Mouse (Mus musculus): ENCODE results near the gene Sycp2.
A peak's percentile ranks its signal among the peaks of the same experiment; 100 is the strongest.

Sycp2 gene

DNA sequence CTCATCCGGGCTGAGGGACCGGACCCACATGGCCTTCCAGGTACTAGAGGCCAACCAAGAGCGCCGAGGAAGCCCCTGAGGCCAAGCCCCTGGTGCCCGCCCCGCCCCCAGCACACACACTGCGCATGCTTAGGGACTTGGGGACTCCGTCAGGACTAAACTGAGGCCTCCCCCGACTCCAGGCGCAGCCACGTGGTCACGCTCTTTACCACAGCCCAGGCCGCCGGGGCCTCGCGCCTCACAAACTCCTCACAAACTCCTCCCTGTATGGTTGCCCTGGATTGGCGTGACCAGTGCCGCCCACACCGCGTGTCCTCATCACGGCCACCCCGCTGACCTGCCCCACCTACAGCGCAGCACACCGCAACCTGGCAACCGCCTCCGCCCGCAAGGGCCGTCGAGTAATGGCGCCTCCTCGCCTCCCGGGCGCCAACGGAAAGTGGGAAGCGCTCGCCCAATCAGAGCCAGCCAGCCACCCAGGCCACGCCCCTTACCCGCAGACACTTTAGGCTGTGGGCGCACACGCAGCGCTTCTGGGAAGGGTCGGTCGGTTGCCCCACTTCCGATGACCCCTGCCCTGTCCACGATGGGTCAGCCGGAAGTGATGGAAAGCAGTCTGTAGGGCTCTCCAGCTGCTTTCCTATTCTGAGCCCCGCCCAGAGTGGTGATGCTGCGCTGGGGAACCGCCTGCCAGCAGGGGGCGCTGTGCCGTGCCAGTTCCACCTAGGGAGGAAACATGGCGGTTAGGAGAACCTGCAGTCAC lies at the start of gene Sycp2:
Gene Sycp2 (minus strand): TSS at position 633 of the 763 bp plus-strand sequence.
- no peak for DNase-seq (ENCODE audit: low spot score)

DNA sequence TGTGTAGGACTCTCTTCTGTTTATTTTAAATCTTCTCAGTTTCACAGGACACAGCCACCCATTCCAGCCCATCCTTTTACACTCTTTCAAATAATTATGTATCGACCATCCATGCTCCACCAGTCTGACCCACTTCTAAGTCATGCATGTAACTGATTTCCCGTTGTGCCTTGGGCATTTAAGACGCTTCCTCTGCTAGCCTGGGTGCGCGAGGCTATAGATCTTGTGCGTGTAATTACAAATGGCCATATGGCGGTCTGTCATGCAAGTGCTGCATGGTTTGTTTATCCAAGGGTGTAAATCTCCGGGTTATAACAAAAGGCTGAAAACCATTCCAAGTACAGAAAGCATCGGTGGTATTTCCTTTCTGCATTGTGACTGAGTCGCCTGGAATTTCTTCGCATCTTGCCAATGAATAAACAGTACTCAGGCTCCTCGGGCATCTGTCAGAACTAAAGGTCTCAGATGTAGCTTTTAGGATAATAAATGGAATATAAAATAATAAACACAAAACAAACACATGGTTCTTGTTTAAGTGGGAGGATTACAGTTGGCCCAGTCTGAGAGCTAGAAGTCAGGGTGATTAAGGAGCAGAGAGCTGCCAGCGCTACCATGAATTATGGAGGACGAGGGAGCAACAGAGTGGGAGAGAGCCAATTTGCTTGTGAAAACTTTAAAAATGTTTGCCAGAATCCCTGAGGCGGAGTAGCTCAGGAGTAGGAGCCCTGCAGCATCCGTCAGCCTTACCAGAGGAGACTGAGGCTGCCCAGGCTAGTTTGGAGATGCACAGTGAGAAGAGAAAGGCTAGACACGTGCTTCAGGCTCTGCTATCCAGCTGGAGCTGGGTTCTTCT lies 47.4 kb upstream of the Sycp2 start:
- peak; percentile 20 for DNase-seq (ENCODE audit: low spot score)

DNA sequence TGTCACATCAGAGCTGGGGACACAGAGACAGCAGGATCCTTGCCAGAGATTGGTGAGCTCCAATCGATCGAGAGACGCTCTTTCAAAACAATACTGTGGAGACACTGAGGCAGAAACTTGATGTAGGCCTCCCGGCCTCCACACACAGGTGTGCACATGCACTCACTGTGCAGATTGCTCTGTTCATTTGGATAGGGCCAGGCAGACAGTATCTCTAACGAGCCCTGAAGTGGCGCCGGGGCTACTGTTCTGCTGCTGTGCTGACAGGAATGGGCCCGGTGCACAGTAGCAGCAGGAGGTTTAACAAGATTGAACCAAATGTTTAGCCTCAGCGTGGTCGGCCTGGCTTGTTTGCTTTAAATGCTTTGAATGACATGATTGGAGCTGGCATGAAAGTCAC lies 43.5 kb upstream of the Sycp2 start:
- no peak for DNase-seq (ENCODE audit: low spot score)

DNA sequence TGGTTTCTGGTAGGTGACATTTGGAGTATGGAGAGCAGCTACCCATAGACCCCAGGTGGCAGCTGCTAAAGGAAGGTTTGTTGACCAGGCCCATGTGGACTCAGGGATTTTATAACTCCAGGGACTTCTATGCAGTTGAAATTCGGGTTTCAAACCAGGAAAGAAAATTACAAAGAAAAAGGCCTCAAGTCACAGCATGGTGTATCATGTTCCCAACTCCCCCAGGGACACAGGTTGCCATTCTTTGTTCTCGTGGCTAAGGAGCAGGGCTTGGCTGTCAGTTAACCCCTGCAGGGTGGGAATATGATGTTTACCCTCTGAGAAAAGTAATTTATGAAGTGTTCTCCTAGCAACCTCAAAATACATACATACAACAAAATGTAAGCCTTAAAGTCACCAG lies 42.8 kb upstream of the Sycp2 start:
- no peak for DNase-seq (ENCODE audit: low spot score)

DNA sequence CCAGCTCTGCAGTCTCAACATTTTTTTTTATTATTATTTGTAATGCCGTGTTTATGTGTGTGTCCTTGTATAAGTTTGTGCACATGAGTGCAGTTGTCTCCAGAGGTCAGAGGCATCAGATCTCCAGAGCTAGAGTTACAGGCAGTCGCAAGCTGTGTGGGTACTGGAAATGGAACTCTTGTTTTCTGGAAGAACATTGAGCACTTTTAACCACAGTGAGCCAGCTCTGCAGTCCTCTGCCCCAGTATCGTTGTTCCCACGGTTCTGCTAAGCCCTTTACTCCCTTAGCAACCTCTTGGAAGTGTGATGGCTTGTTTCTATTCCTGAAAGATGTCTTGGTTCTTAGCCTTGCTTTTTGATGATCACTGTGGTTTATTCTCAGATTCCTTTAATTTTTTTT lies 41.9 kb upstream of the Sycp2 start:
- DNase-seq (ENCODE audit: low spot score) = no peak

DNA sequence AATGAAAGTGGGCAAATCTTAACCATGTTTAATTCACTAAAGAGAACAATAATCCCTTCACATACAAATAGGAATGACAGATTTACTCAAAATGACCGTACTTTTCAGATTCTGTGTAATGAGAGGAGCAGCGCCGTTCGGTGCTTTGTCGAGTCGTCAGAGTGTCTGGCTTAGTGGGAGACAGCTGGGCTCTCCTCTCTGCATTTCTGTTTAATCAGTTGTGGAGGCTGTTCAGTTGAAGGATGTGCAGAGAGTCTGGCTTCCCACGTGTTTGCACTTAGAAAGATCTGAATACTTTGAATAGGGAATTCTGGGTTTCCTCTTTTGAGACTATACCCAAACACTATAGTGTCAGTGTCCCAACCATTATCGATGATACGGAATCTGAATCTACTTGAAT lies 29.8 kb upstream of the Sycp2 start:
- no peak for DNase-seq (ENCODE audit: low spot score)

DNA sequence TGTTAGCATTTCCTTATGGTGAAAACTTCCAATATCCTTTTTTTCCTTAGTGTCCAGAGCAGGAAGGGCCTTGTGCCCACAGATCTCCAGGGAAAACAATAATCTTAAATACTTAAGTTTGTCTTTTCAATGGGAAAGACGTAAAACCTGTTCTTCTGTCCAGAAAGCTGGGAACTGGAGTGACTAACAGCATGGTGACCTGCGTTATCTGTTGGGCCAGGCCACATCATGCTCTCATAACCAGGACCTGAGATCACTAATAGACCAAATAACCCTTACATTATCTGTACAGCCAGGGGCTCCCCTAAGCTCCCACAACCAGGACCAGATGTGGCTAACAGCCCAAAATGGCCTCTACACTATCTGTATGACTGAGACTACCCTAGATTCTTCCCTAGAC lies 26.4 kb upstream of the Sycp2 start:
- DNase-seq (ENCODE audit: low spot score) = no peak

DNA sequence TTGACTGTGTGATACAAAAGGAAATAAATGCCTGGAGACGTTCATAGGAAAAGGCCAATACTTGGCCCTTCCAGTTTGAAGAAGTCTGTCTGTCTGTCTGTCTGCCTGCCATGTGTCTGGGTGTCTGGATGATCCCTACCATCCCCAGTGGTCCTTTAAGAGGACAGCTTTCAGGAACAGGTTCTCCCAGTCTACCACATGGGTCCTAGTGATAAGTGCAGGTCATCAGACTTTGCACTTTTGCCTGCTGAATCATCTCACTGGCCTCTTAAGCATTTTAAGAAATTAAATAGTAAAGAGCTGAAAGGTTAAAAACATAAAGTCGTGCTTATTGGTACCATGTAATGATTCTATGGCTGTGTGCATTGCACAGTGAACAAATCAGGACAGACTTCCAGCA lies 26.0 kb upstream of the Sycp2 start:
- no peak for DNase-seq (ENCODE audit: low spot score)

DNA sequence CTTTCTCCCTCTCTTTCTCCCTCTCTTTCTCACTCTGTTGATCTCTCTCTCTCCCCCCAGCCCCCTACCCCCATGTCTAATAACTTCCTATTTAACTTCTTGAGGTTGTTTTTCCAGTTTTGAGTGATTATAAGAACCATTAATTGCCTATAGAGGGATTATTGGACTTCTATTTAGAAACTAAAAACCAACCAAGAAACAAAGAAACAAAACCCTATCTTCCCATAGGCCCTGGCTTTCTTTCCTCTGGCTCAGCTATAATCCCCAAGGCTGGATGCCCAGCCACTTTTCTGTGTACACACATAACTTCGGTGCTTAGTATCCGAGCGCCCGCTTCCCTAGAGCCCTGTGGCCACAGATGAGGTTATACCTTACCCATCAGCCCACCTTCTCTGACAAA lies 22.7 kb upstream of the Sycp2 start, which contains the start of gene Cdh26:
Gene Cdh26 (plus strand): TSS at position 301 of the 400 bp plus-strand sequence.
- no peak for DNase-seq (ENCODE audit: low spot score)

DNA sequence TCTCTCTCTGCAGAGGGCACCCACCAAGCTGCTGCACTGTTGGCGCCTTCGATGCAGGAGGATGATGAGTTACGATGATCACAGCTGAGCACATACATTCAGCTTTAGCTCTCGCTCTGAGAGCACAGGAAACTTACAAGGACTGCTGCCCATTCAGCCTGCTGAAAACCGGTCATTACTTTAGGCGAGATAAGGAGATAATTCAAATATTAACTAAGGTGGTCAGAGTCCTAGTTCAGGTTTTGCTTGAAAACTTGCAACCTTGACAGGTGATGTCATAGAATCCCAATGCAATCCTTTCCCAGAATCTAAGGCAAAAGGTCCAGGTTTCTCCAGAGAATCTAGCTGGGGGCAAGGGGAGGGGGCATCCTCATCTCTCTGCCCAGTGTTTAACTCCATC lies 21.9 kb upstream of the Sycp2 start:
- no peak for DNase-seq (ENCODE audit: low spot score)

DNA sequence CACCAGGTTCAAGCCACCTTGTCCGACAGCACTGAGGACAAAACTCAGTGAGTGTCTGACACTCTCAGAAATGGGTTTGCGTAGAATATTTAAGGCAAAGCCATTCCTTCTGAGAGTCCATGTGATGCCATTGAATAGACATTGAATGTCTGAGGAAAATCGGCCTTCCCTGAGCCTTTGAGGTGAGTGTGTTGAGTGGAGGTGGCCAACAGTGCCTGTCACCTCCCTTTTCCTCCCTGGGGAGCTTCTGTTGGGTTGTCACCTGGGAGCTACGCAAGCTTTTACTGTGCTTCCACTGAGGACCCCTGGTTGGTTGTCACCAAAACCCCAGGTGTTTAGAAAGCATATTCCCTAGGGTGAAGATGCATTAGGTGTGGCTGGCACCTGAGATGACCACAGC lies 21.2 kb upstream of the Sycp2 start:
- no peak for DNase-seq (ENCODE audit: low spot score)

DNA sequence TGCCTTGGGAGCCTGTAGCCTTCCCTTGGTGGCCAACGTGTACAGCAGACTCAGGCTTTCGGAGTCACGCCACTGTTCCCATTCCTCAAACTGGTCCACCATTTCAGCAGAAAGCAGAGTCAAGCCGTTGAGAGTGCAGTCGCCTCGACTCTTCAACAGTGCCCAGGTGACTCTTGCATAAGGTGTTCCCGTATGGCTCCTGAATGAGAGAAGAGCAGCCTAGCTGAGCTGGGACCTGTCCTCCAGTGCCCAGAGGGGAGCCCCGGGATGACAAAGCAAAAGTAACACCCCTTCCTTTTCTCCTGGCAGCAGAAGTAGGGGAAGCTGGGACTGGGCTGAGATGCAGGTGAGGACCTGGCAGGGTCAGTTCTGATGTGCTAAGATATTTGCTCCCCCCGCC lies 20.7 kb upstream of the Sycp2 start:
- DNase-seq (ENCODE audit: low spot score) = no peak

DNA sequence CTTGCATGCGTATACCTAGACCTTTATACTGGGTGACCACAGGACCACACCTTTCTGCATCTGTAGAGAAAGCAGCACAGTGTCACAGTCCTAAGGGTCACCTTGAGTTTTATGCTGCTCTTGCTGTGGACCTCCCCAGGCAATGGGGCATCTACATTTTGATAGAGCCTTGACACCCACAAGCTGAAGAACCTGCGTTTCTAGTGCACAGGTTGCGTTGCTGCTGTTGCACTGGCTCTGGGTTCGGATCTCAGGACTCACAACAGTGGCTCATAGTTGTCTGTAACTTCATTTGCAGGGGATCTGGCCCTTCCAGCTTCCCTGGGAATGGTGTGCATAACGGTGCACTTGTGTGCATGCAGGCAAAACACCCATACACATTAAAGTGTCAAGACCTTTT lies 19.7 kb upstream of the Sycp2 start:
- no peak for DNase-seq (ENCODE audit: low spot score)

DNA sequence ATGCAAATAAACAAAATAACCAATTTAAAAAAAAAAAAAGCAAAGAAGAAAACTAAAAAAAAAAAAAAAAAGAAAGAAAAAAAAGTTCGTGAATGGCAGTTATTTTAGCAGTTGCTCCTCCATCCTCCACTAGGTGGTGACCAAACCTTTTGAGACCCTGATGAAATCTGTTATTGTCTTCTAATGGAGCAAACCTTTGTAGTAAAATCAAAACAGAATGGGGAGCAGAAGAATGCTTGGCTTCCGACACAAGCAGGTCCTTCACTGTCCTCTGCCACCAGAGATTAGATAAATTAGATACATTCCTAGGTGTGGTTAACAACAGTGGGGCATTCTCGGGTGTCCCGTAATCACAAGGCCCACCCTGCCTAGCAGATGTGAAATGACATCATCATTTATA lies 18.7 kb upstream of the Sycp2 start:
- no peak for DNase-seq (ENCODE audit: low spot score)

DNA sequence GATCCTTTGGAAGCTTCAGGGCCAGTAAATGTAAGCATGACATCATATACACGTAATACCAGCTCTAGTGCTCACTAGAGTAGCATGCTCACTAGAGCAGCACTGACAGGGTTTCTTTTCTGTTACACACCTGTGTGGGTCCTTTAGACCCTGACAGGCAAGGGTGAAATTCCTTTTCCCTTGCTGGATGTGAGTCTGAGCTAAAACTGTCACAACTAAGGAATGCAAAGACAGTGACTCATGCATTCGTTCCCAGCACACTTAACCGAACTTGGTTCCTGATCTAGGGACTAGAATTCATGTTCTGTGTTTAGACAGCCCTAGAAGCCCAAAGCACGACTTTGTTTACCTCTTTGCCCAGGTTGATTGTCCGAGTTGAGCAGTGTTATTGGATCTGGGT lies 15.7 kb upstream of the Sycp2 start:
- no peak for DNase-seq (ENCODE audit: low spot score)

DNA sequence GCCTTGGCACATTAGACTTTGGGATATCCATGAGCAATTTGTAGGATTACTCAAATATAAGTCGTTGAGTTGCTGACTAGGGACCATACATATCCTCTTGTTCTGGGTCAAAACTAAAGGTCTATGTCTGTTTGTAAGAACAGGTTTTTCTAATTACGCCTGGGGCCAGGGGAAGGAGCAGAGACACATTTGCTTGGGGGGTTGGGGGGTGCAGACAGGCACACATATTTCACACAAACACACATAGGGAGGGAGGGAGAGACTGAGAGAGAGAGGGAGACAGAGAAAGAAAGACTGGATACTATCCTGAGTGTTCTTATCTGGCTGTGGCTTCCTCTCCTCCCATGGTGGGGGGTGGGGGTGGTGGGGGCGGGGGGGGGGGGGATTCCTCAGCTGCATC lies 14.7 kb upstream of the Sycp2 start:
- peak; percentile 26 for DNase-seq (ENCODE audit: low spot score)

DNA sequence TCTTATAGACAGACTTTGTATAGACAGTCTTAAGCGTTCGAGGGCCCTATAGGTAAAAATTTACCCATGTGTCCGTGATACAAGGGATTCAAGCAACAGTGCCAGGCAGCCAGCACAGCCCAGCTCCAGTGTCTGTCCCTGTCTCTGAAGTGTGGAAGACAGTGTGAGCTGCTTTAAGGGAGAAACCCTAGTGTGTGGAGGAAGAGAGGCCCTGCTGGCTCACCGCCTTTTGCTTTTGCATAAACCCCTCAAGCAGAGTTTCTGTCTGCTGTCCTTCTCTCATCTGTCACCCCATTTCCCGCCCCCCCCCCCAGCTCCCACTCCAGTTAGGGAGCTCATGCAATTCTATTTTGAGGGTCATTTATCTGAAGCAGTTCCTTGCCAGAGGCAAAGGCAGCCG lies 14.1 kb upstream of the Sycp2 start:
- no peak for DNase-seq (ENCODE audit: low spot score)

DNA sequence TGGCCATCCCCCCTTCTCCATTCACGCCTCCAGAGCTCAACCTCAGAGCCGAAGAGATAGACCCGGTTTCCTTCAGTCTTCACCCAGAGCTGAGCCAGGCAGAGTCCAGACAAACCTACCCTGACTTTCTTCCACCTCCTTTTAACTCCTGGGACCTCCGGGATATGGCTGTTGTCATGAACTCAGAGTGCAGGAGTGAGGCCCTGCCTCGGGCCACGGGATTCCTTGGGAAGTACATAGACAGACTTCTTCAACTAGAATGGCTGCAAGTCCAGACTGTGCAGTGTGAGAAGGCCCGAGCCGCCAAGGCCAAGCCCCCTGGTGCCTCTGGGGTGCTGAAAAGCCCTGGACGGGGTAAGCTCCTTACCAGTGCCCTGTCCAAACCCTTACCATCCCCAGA lies 13.1 kb upstream of the Sycp2 start:
- no peak for DNase-seq (ENCODE audit: low spot score)

DNA sequence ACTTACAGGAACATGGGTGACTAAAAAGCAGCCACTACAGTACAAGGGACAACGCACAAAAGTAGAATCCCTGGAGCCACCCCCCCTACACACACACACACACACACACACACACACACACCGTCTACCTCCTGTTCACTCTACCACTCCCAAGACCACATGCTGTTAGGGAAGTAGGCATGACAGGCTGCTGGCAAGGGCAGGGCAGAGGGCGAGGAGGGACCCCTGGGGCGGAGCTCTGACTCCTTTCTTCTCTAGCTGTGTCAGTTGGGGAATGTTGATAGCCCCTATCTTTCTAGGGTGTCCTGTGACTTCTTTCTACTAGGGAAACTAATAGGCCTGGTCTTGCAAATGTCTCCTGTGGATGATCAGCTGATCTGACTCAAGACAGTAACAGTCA lies 9.5 kb upstream of the Sycp2 start:
- DNase-seq (ENCODE audit: low spot score) = peak; percentile 0

DNA sequence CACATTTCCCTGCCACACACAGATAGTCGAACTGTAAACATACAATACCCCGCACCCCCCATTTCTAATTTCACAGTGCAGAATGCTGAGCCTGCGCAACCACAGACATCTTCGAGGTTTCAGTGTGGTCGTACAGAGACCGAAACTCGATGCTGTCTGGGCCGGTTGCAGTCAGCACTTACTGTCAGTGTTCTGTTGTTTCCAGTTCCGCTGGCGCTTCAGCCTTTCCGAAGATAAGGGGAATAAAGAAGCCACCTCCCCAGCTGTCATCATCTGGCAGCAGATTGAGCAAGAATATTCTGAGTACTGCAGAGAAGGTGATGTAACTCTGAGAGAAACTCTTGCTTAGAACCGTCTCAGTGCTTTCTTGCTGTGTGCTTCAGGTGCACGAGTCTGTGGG lies 8.9 kb upstream of the Sycp2 start:
- DNase-seq (ENCODE audit: low spot score) = peak; percentile 0

DNA sequence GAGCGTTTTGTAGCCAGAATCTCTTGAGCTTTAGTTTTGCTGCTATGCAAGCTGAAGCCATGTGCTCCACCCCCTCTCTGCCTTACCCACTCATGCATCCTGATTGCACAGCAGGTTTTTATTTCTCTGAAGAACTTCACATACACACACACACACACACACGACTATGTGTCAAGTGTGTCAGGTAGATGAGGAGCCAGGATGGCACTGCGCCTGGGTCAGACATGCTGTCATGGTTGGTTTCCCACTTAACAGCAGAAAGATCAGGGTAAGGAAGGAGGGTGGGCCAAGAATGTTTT lies 7.6 kb upstream of the Sycp2 start:
- no peak for DNase-seq (ENCODE audit: low spot score)

DNA sequence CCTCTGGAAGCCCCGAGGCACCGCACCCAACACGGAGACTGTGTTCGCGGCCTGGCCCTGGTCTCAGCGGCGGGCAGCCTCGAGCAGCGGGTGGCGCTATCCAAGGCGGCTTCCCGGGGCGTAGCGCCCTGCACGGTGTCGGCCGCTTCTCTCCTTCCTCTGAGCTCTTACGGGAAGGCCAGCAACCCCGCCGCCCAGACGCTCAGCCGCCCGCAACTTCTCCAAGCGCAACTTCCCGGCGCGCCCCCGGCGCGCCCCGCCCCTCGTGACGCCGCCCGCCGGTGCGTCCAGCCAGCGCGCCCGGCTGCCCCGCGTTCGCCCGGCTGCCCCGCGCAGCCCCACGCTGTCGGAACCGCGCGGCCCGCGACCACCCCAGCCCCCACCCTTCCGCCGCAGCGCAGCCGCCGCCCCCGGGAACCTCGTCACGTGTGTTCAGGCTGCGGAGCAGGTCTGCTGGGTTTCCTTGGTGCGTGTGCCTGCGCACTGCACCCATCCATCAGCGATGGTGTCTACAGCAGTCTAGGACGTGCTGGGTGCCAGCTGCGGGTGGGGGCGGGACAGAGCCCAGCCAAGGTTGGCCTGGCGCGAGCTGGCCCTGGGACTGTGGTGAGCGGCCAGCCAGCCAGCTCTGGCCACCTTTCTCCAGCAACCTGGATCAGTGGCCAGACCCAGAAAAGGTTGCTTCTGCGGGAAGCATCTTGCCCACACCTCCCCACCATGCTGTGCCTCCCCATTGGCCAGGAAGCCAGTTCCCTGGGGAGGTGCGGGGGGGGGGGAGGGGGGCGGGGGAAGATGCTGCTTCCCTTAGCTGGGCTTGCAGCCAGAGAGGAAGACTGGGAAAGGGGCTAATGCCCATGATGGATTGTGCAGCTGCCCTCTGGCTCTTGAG lies 7.0 kb upstream of the Sycp2 start, which contains the start of the genes Ppp1r3d and Fam217b:
Gene Ppp1r3d (minus strand): TSS at position 212 of the 889 bp plus-strand sequence.
Gene Fam217b (plus strand): TSS at position 264 of the 889 bp plus-strand sequence.
- DNase-seq (ENCODE audit: low spot score) = peak; percentile 64
